Mouse (Mus musculus): ENCODE data around the gene Echdc3. TPM values are rescaled to one million over a fixed set of nuclear protein-coding genes. Genes with fewer than 3 reads are reported as not detected.
A peak's percentile ranks its signal among the peaks of the same experiment; 100 is the strongest.

Echdc3 gene
- polyA plus RNA-seq, 1 experiment from 2014 or later, result 2.5 TPM

- DNase-seq (ENCODE audit: low spot score), result no peak
- Histone ChIP-seq H3K27me3 (replicated peaks; ENCODE audit: low read depth, poor library complexity, severe bottlenecking) (no peaks in the 10 kb centered on the region), H3K36me3 (replicated peaks) (no peaks in the 10 kb centered on the region), H3K4me3 (no peak overlapping the region), H3K9me3 (no peaks in the 10 kb centered on the region), H3K27ac (replicated peaks) (no peak overlapping the region), H3K4me1 (peaks cover 23% of the 10 kb centered on the region)
- 68% methylated on average over 1 of the region's 1 CpGs for WGBS
Measured at GRCm38 (mm10) chr2:6240072-6240471, 27.2 kb upstream of the Echdc3 start.

- H3K36me3 ChIP-seq (replicated peaks), result no peaks in the 10 kb centered on the region
- no peak overlapping the region for H3K4me3 ChIP-seq
- no peak overlapping the region for H3K27ac ChIP-seq (replicated peaks)
- peaks cover 23% of the 10 kb centered on the region for H3K4me1 ChIP-seq
- no peaks in the 10 kb centered on the region for H3K9me3 ChIP-seq
- no peaks in the 10 kb centered on the region for H3K27me3 ChIP-seq (replicated peaks; ENCODE audit: low read depth, poor library complexity, severe bottlenecking)
- no peak for DNase-seq (ENCODE audit: low spot score)
- WGBS, result 64% methylated on average over 4 of the region's 4 CpGs
Measured at GRCm38 (mm10) chr2:6239333-6239732, 26.5 kb upstream of the Echdc3 start.

GRCm38 (mm10) chr2:6238679-6239078 lies 25.8 kb upstream of the Echdc3 start:
- Histone ChIP-seq H3K4me1 (peaks cover 23% of the 10 kb centered on the region), H3K27me3 (replicated peaks; ENCODE audit: low read depth, poor library complexity, severe bottlenecking) (no peaks in the 10 kb centered on the region), H3K9me3 (no peaks in the 10 kb centered on the region), H3K4me3 (no peak overlapping the region), H3K27ac (replicated peaks) (no peak overlapping the region), H3K36me3 (replicated peaks) (no peaks in the 10 kb centered on the region)
- no peak for DNase-seq (ENCODE audit: low spot score)
- WGBS, result 55% methylated on average over 2 of the region's 2 CpGs

GRCm38 (mm10) chr2:6238244-6238643 lies 25.4 kb upstream of the Echdc3 start:
- H3K27ac ChIP-seq (replicated peaks), result no peak overlapping the region
- H3K36me3 ChIP-seq (replicated peaks), result no peaks in the 10 kb centered on the region
- H3K4me3 ChIP-seq, result no peak overlapping the region
- peaks cover 23% of the 10 kb centered on the region for H3K4me1 ChIP-seq
- no peaks in the 10 kb centered on the region for H3K9me3 ChIP-seq
- DNase-seq (ENCODE audit: low spot score), result no peak
- H3K27me3 ChIP-seq (replicated peaks; ENCODE audit: low read depth, poor library complexity, severe bottlenecking), result no peaks in the 10 kb centered on the region
- 50% methylated on average over 4 of the region's 4 CpGs for WGBS

GRCm38 (mm10) chr2:6233353-6233752 lies 20.5 kb upstream of the Echdc3 start:
- no peaks in the 10 kb centered on the region for H3K27me3 ChIP-seq (replicated peaks; ENCODE audit: low read depth, poor library complexity, severe bottlenecking)
- H3K36me3 ChIP-seq (replicated peaks), result no peaks in the 10 kb centered on the region
- DNase-seq (ENCODE audit: low spot score), result no peak
- no peaks in the 10 kb centered on the region for H3K9me3 ChIP-seq
- no peak overlapping the region for H3K27ac ChIP-seq (replicated peaks)
- peaks cover 4% of the 10 kb centered on the region for H3K4me1 ChIP-seq
- WGBS, result 79% methylated on average over 6 of the region's 6 CpGs
- no peak overlapping the region for H3K4me3 ChIP-seq

- 81% methylated on average over 7 of the region's 7 CpGs for WGBS
- no peaks in the 10 kb centered on the region for H3K4me1 ChIP-seq
- no peaks in the 10 kb centered on the region for H3K27me3 ChIP-seq (replicated peaks; ENCODE audit: low read depth, poor library complexity, severe bottlenecking)
- no peaks in the 10 kb centered on the region for H3K36me3 ChIP-seq (replicated peaks)
- DNase-seq (ENCODE audit: low spot score), result no peak
- no peaks in the 10 kb centered on the region for H3K9me3 ChIP-seq
- no peak overlapping the region for H3K4me3 ChIP-seq
- H3K27ac ChIP-seq (replicated peaks), result no peak overlapping the region
Measured at GRCm38 (mm10) chr2:6232755-6233154, 19.9 kb upstream of the Echdc3 start.

GRCm38 (mm10) chr2:6230865-6231264 lies 18.0 kb upstream of the Echdc3 start:
- Histone ChIP-seq H3K27me3 (replicated peaks; ENCODE audit: low read depth, poor library complexity, severe bottlenecking) (no peaks in the 10 kb centered on the region), H3K36me3 (replicated peaks) (no peaks in the 10 kb centered on the region), H3K4me1 (no peaks in the 10 kb centered on the region), H3K4me3 (no peak overlapping the region), H3K27ac (replicated peaks) (no peak overlapping the region), H3K9me3 (no peaks in the 10 kb centered on the region)
- WGBS, result 83% methylated on average over 6 of the region's 6 CpGs
- DNase-seq (ENCODE audit: low spot score), result no peak

- no peaks in the 10 kb centered on the region for H3K4me1 ChIP-seq
- 75% methylated on average over 5 of the region's 5 CpGs for WGBS
- H3K27me3 ChIP-seq (replicated peaks; ENCODE audit: low read depth, poor library complexity, severe bottlenecking), result no peaks in the 10 kb centered on the region
- no peaks in the 10 kb centered on the region for H3K36me3 ChIP-seq (replicated peaks)
- no peak for DNase-seq (ENCODE audit: low spot score)
- no peak overlapping the region for H3K27ac ChIP-seq (replicated peaks)
- 0 out of 2 replicates have a peak, but pooled peaks cover 5% of the 10 kb centered on the region for H3K9me3 ChIP-seq
- H3K4me3 ChIP-seq, result no peak overlapping the region
Measured at GRCm38 (mm10) chr2:6229597-6230290, 16.9 kb upstream of the Echdc3 start.

GRCm38 (mm10) chr2:6227059-6227445 lies 14.2 kb upstream of the Echdc3 start:
- WGBS, result 84% methylated on average over 7 of the region's 7 CpGs
- DNase-seq (ENCODE audit: low spot score), result no peak
- Histone ChIP-seq H3K27ac (replicated peaks) (no peak overlapping the region), H3K4me3 (no peak overlapping the region), H3K4me1 (no peaks in the 10 kb centered on the region), H3K27me3 (replicated peaks; ENCODE audit: low read depth, poor library complexity, severe bottlenecking) (no peaks in the 10 kb centered on the region), H3K9me3 (0 out of 2 replicates have a peak, but pooled peaks cover 10% of the 10 kb centered on the region), H3K36me3 (replicated peaks) (no peaks in the 10 kb centered on the region)

- no peak overlapping the region for H3K27ac ChIP-seq (replicated peaks)
- no peaks in the 10 kb centered on the region for H3K36me3 ChIP-seq (replicated peaks)
- 0 out of 2 replicates have a peak, but pooled peaks cover 10% of the 10 kb centered on the region for H3K9me3 ChIP-seq
- no peaks in the 10 kb centered on the region for H3K27me3 ChIP-seq (replicated peaks; ENCODE audit: low read depth, poor library complexity, severe bottlenecking)
- DNase-seq (ENCODE audit: low spot score), result no peak
- H3K4me1 ChIP-seq, result no peaks in the 10 kb centered on the region
- WGBS, result 86% methylated on average over 10 of the region's 10 CpGs
- H3K4me3 ChIP-seq, result no peak overlapping the region
Measured at GRCm38 (mm10) chr2:6226361-6227058, 13.7 kb upstream of the Echdc3 start.

- H3K4me3 ChIP-seq, result no peak overlapping the region
- 0 out of 2 replicates have a peak, but pooled peaks cover 4% of the 10 kb centered on the region for H3K27me3 ChIP-seq (replicated peaks; ENCODE audit: low read depth, poor library complexity, severe bottlenecking)
- no peaks in the 10 kb centered on the region for H3K4me1 ChIP-seq
- H3K27ac ChIP-seq (replicated peaks), result no peak overlapping the region
- 21% methylated on average over 4 of the region's 4 CpGs for WGBS
- no peaks in the 10 kb centered on the region for H3K36me3 ChIP-seq (replicated peaks)
- peak; percentile 65 for DNase-seq (ENCODE audit: low spot score)
- H3K9me3 ChIP-seq, result 0 out of 2 replicates have a peak, but pooled peaks cover 10% of the 10 kb centered on the region
Measured at GRCm38 (mm10) chr2:6220141-6220805, 7.4 kb upstream of the Echdc3 start.

GRCm38 (mm10) chr2:6212327-6212723 lies 508 bp downstream of the Echdc3 start:
- Histone ChIP-seq H3K4me3 (peak overlapping the region; percentile 63), H3K9me3 (no peaks in the 10 kb centered on the region), H3K4me1 (peaks cover 36% of the 10 kb centered on the region), H3K27me3 (replicated peaks; ENCODE audit: low read depth, poor library complexity, severe bottlenecking) (0 out of 2 replicates have a peak, but pooled peaks cover 2% of the 10 kb centered on the region), H3K27ac (replicated peaks) (peak overlapping the region; percentile 92), H3K36me3 (replicated peaks) (no peaks in the 10 kb centered on the region)
- no peak for DNase-seq (ENCODE audit: low spot score)
- 37% methylated on average over 9 of the region's 9 CpGs for WGBS

Measured in embryonic facial prominence, embryonic 10.5 days (tissue).